Mouse (Mus musculus) MEL (cell line): ENCODE data around the gene Thada. TPM values are rescaled to one million over a fixed set of nuclear protein-coding genes. Genes with fewer than 3 reads are reported as not detected.

Experiments used
- DNase-seq: peaks from one replicate; pipeline ENCODE4 v3.0.0; 2011; ENCODE audit warnings: low read depth, low spot score
- H3K27ac ChIP-seq: 2 replicates; pipeline ENCODE4 v1.5.1; 2012; ENCODE audit warnings: low read depth, mild to moderate bottlenecking, control low read depth, low read length, moderate library complexity; ENCODE audit not compliant: control insufficient read depth
- H3K27me3 ChIP-seq, 2 experiments: fragments of 150-350 bp in 1 of 2; sonication (generic) in 1 of 2; 2 replicates each; pipeline ENCODE4 v1.6.1; 2012; ENCODE audit warnings: low read length in 2 of 2, mild to moderate bottlenecking in 2 of 2, improper control_type of control experiment in 1 of 2, moderate library complexity in 1 of 2; ENCODE audit not compliant: insufficient read depth in 2 of 2, control insufficient read depth in 1 of 2
- H3K36me3 ChIP-seq, 2 experiments: 2 replicates each; pipeline ENCODE4 v1.6.1; 2012 to 2014; ENCODE audit warnings: low read length in 2 of 2, improper control_type of control experiment in 1 of 2, inconsistent platforms in 1 of 2, mild to moderate bottlenecking in 1 of 2; ENCODE audit not compliant: insufficient read depth in 2 of 2, control insufficient read depth in 1 of 2
- H3K4me1 ChIP-seq, 2 experiments: fragments of 150-350 bp in 1 of 2; sonication (generic) in 1 of 2; 2 replicates each; pipeline ENCODE4 v1.6.1; 2012; ENCODE audit warnings: low read length in 2 of 2, improper control_type of control experiment in 1 of 2, mild to moderate bottlenecking in 1 of 2; ENCODE audit not compliant: insufficient read depth in 2 of 2, control insufficient read depth in 1 of 2
- H3K4me3 ChIP-seq, 2 experiments: fragments of 150-350 bp in 1 of 2; sonication (generic) in 1 of 2; 2 replicates each; pipeline ENCODE4 v1.5.1; 2012; ENCODE audit warnings: low read depth in 2 of 2, low read length in 2 of 2, mild to moderate bottlenecking in 2 of 2, moderate library complexity in 2 of 2, control low read depth in 1 of 2, improper control_type of control experiment in 1 of 2; ENCODE audit not compliant: control insufficient read depth in 1 of 2, insufficient read depth in 1 of 2
- H3K79me2 ChIP-seq: 2 replicates; pipeline ENCODE4 v1.6.1; 2012; ENCODE audit warnings: mild to moderate bottlenecking, low read length, moderate library complexity; ENCODE audit not compliant: control insufficient read depth, poor library complexity, insufficient read depth
- H3K9ac ChIP-seq: 2 replicates; pipeline ENCODE4 v1.6.1; 2012; ENCODE audit warnings: low read depth, mild to moderate bottlenecking, control low read depth, low read length, moderate library complexity; ENCODE audit not compliant: control insufficient read depth, poor library complexity, severe bottlenecking
- H3K9me3 ChIP-seq: fragments of 150-350 bp; sonication (generic); replicated peaks from 2 replicates; pipeline ENCODE4 v1.6.1; 2012; ENCODE audit warnings: mild to moderate bottlenecking, low read length, improper control_type of control experiment, moderate library complexity; ENCODE audit not compliant: insufficient read depth
- CHD1 ChIP-seq: IDR thresholded peaks from 2 replicates; pipeline ENCODE4 v1.6.1; 2012; ENCODE audit warnings: low read depth, mild to moderate bottlenecking, inconsistent platforms, low read length, improper control_type of control experiment
- CHD2 ChIP-seq: IDR thresholded peaks from 2 replicates; pipeline ENCODE4 v1.6.1; 2011; ENCODE audit warnings: low read length, improper control_type of control experiment
- CTCF ChIP-seq, 3 experiments: IDR thresholded peaks in 2 of 3; conservative IDR thresholded peaks in 1 of 3; 2 replicates each; pipeline ENCODE4 v1.5.1; 2011 to 2012; ENCODE audit warnings: low read length in 3 of 3, low read depth in 2 of 3, mild to moderate bottlenecking in 2 of 3, improper control_type of control experiment in 1 of 3, inconsistent platforms in 1 of 3, mixed read lengths in 1 of 3, moderate library complexity in 1 of 3; ENCODE audit not compliant: control insufficient read depth in 1 of 3, insufficient read depth in 1 of 3, poor library complexity in 1 of 3, severe bottlenecking in 1 of 3
- E2F4 ChIP-seq: IDR thresholded peaks from 2 replicates; pipeline ENCODE4 v1.6.1; 2011; ENCODE audit warnings: low read depth, low read length, improper control_type of control experiment, borderline replicate concordance
- GATA1 ChIP-seq: IDR thresholded peaks from 2 replicates; pipeline ENCODE4 v1.6.1; 2011; ENCODE audit warnings: low read depth, low read length, improper control_type of control experiment
- HCFC1 ChIP-seq: IDR thresholded peaks from 2 replicates; pipeline ENCODE4 v1.6.1; 2012; ENCODE audit warnings: low read depth, mild to moderate bottlenecking, inconsistent platforms, low read length, improper control_type of control experiment, moderate library complexity
- MAZ ChIP-seq: IDR thresholded peaks from 2 replicates; pipeline ENCODE4 v1.6.1; 2012; ENCODE audit warnings: low read depth, mild to moderate bottlenecking, inconsistent platforms, low read length, improper control_type of control experiment
- MEF2A ChIP-seq: IDR thresholded peaks from 2 replicates; pipeline ENCODE4 v1.6.1; 2014; ENCODE audit warnings: low read depth, mild to moderate bottlenecking, inconsistent platforms, low read length, improper control_type of control experiment; ENCODE audit not compliant: poor library complexity, insufficient replicate concordance, severe bottlenecking; ENCODE audit errors: extremely low read depth
- NELFE ChIP-seq: IDR thresholded peaks from 2 replicates; pipeline ENCODE4 v1.6.1; 2011; ENCODE audit warnings: low read depth, low read length, improper control_type of control experiment
- NRF1 ChIP-seq: IDR thresholded peaks from 2 replicates; pipeline ENCODE4 v1.6.1; 2014; ENCODE audit warnings: low read depth, mild to moderate bottlenecking, inconsistent platforms, low read length, improper control_type of control experiment, moderate library complexity; ENCODE audit not compliant: poor library complexity, insufficient read depth, severe bottlenecking
- POLR2AphosphoS5 ChIP-seq: IDR thresholded peaks from 2 replicates; pipeline ENCODE4 v1.6.1; 2012; ENCODE audit warnings: low read depth, borderline replicate concordance, mild to moderate bottlenecking, inconsistent platforms, low read length, moderate library complexity, mixed read lengths
- RAD21 ChIP-seq: IDR thresholded peaks from 2 replicates; pipeline ENCODE4 v1.6.1; 2011; ENCODE audit warnings: mild to moderate bottlenecking, low read depth, low read length, improper control_type of control experiment
- USF1 ChIP-seq: IDR thresholded peaks from 2 replicates; pipeline ENCODE4 v1.6.1; 2014; ENCODE audit warnings: low read depth, mild to moderate bottlenecking, inconsistent platforms, low read length, improper control_type of control experiment, moderate library complexity
- ZKSCAN1 ChIP-seq: IDR thresholded peaks from 2 replicates; pipeline ENCODE4 v1.6.1; 2012; ENCODE audit warnings: low read depth, mild to moderate bottlenecking, inconsistent platforms, low read length, improper control_type of control experiment, moderate library complexity
- polyA plus RNA-seq, 2 experiments: library from polyadenylated mRNA; stranded (reverse) in 1 of 2; unstranded in 1 of 2; fragments of >175 nt in 1 of 2; fragments of >200 nt in 1 of 2; gene quantifications; 2 replicates each; pipeline versions ENCODE4 v1.2.1 to v1.2.4; 2012; ENCODE audit warnings: low replicate concordance in 2 of 2, low read depth in 1 of 2; ENCODE audit not compliant: insufficient read length in 2 of 2, insufficient read depth in 1 of 2, missing spikeins in 1 of 2
- total RNA-seq: library from RNA; depleted of rRNA; stranded (reverse); fragments of 300-350 nt; gene quantifications from 2 replicates; pipeline ENCODE4 v1.2.3, GENCODE M21; 2012

Gene Thada
- total and polyA plus RNA-seq, 3 experiments, result 19.8 to 20.6 TPM; not detected in 1

DNA sequence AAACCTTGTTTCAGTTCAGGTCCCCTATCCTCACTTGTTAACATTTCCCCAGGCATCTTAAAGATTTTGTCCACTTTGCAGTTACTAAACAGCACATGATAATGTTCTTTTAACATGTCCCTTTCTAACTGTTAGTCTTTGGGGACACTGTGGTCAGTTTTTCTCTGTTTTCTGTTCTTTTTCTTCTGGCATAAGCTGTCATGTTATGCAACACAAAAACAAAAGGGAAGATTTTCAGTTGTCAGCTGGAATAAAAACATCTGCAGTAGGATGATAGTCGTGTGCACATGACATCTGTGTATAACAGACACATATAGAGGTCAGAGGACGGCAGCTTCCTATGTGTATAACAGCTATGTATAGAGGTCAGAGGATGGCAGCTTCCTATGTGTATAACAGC lies 39.9 kb upstream of the Thada start:
- no peaks in the 10 kb centered on the region for H3K79me2 ChIP-seq
- no peak overlapping the region for H3K27ac ChIP-seq
- H3K4me3 ChIP-seq, result no peak overlapping the region
- H3K4me1 ChIP-seq, result no peaks in the 10 kb centered on the region
- H3K36me3 ChIP-seq, result no peaks in the 10 kb centered on the region
- no peaks in the 10 kb centered on the region for H3K9me3 ChIP-seq
- peaks cover 0 to 2% of the 10 kb centered on the region in 2 experiments; a peak in 1 of 4 replicates for H3K27me3 ChIP-seq
- TF ChIP-seq GATA1 (no peak), HCFC1 (no peak), MEF2A (no peak), RAD21 (no peak)
- H3K9ac ChIP-seq, result no peak overlapping the region
- DNase-seq, result no peak

DNA sequence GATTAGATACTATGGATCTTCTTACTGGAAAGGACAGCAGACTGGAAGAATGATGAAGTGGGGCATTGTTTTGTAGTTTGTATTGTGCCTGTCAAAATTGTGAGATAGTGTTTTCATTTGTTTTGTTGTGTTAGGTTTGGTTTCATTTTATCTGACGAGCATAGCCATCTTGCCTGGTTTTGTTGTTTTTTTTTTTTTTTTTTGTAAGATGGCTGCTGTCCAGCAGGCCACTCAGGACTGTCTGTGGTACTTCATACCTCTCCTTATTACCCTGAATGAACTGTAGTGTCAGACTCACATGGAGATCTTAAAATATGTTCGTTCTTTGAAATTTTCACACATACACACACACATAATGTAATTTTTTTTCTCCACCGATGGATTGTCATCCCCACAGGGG lies 36.3 kb upstream of the Thada start:
- Histone ChIP-seq H3K36me3 (no peaks in the 10 kb centered on the region), H3K9ac (no peak overlapping the region), H3K27ac (no peak overlapping the region), H3K4me3 (peak overlapping the region; percentile 21 to 36; a peak in 2 of 4 replicates), H3K9me3 (no peaks in the 10 kb centered on the region), H3K79me2 (no peaks in the 10 kb centered on the region), H3K27me3 (peaks cover 4% of the 10 kb centered on the region in 2 experiments), H3K4me1 (no peaks in the 10 kb centered on the region)
- peak; percentile 9 for DNase-seq
- TF ChIP-seq MAZ, result no peak
- no peak for TF ChIP-seq CHD1

- Histone ChIP-seq H3K27me3 (peaks cover 7 to 11% of the 10 kb centered on the region in 2 experiments), H3K27ac (no peak overlapping the region), H3K36me3 (no peaks in the 10 kb centered on the region), H3K4me1 (no peaks in the 10 kb centered on the region), H3K9me3 (no peaks in the 10 kb centered on the region), H3K79me2 (no peaks in the 10 kb centered on the region), H3K4me3 (no peak overlapping the region), H3K9ac (no peak overlapping the region)
- TF ChIP-seq NRF1 (no peak), USF1 (no peak), E2F4 (no peak), POLR2AphosphoS5 (no peak), CHD2 (no peak), CTCF (IDR thresholded peaks at IDR 0.05 in 2 of 3, conservative IDR thresholded peaks at IDR 0.05 in 1 of 3; ENCODE audit: control insufficient read depth in 1 of 3, insufficient read depth in 1 of 3, low read depth in 2 of 3, low read length in 3 of 3, poor library complexity in 1 of 3, severe bottlenecking in 1 of 3) (no peak), ZKSCAN1 (no peak), RAD21 (no peak), NELFE (no peak)
- DNase-seq, result no peak
Observed at GRCm38 (mm10) chr17:84498639-84499038, 32.6 kb upstream of the Thada start.
